Mouse (Mus musculus) forebrain, embryonic 14.5 days (tissue): ENCODE results near the gene Extl2. TPM values are rescaled to one million over a fixed set of nuclear protein-coding genes. Genes with fewer than 3 reads are reported as not detected.

Experiments used
- ATAC-seq: fragments of 200-750 bp; cut with Nextera tagmentation; 2 replicates; pipeline ENCODE4 v1.8.0; 2017; ENCODE audit warnings: mild to moderate bottlenecking, moderate library complexity
- DNase-seq: peaks from one replicate; pipeline ENCODE4 v3.0.0-alpha.2; 2015; ENCODE audit warnings: low spot score
- H3K27ac ChIP-seq: fragments of 300-500 bp; sonication (generic); 2 replicates; pipeline ENCODE4 v1.5.1; 2014; ENCODE audit warnings: low read depth, mild to moderate bottlenecking, control low read depth, low read length, moderate library complexity
- H3K27me3 ChIP-seq: fragments of 300-500 bp; sonication (generic); replicated peaks from 2 replicates; pipeline ENCODE4 v1.6.1; 2014; ENCODE audit warnings: low read length, control low read depth, mixed read lengths; ENCODE audit not compliant: control insufficient read depth, insufficient read depth
- H3K36me3 ChIP-seq: fragments of 300-500 bp; sonication (generic); 2 replicates; pipeline ENCODE4 v1.6.1; 2014; ENCODE audit warnings: low read length, control low read depth; ENCODE audit not compliant: control insufficient read depth, insufficient read depth
- H3K4me1 ChIP-seq: fragments of 300-500 bp; sonication (generic); 2 replicates; pipeline ENCODE4 v1.6.1; 2014; ENCODE audit warnings: antibody characterized with exemption, low read length, control low read depth; ENCODE audit not compliant: control insufficient read depth, insufficient read depth
- H3K4me2 ChIP-seq: fragments of 300-500 bp; sonication (generic); 2 replicates; pipeline ENCODE4 v1.6.1; 2014; ENCODE audit warnings: mild to moderate bottlenecking, control low read depth, low read length
- H3K4me3 ChIP-seq: fragments of 300-500 bp; sonication (generic); 2 replicates; pipeline ENCODE4 v1.5.1; 2014; ENCODE audit warnings: low read depth, low read length, control low read depth
- H3K9ac ChIP-seq: fragments of 300-500 bp; sonication (generic); 2 replicates; pipeline ENCODE4 v1.6.1; 2014; ENCODE audit warnings: mild to moderate bottlenecking, low read length, control low read depth, moderate library complexity
- H3K9me3 ChIP-seq: fragments of 300-500 bp; sonication (generic); replicated peaks from 2 replicates; pipeline ENCODE4 v1.6.1; 2016; ENCODE audit warnings: low read length, control low read depth, mixed read lengths; ENCODE audit not compliant: control insufficient read depth
- whole genome bisulfite sequencing: fragments of 180-500 bp; shearing (Covaris S2); extraction: QIAGEN DNeasy Blood & Tissue Kit; methylation state at CpG from one replicate; pipeline ENCODE4 v1.1.7; 2014; 5-methylcytosine and 5-hydroxymethylcytosine counted together
- polyA plus RNA-seq: library from polyadenylated mRNA; unstranded; fragments of >200 nt; fragmentation: Nextera tagmentation; extraction: Ambion mirVana; gene quantifications from 2 replicates; pipeline ENCODE4 v1.2.1, GENCODE M21; 2014

Gene Extl2
- polyA plus RNA-seq, 1 experiment from 2014 or later = 29.9 TPM

DNA sequence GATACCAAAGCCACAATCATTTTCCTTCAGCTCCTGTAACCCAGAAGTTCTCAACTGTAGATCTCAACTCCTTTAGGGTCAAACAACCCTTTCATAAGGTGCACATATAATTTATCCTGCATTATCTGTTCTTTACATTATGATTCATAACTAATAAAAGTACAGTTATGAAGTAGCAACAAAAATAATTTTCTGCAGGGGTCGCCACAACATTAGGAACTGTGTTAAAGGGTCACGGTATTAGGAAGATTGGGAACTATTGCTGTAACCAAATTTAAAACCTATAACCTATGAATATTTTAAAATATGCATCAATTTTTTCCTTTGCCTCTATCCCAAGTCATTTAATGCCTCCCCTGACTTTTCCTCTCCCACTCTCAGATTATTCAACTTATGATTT lies 38.7 kb downstream of the Extl2 start:
- Histone ChIP-seq H3K27me3 (no peaks in the 10 kb centered on the region), H3K4me2 (no peak overlapping the region), H3K27ac (no peak overlapping the region), H3K9me3 (no peaks in the 10 kb centered on the region), H3K36me3 (no peaks in the 10 kb centered on the region), H3K4me1 (0 out of 2 replicates have a peak, but pooled peaks cover 3% of the 10 kb centered on the region), H3K4me3 (no peak overlapping the region), H3K9ac (no peak overlapping the region)
- no peak for ATAC-seq
- no peak for DNase-seq
- 90% methylated on average over 2 of the region's 2 CpGs for WGBS

DNA sequence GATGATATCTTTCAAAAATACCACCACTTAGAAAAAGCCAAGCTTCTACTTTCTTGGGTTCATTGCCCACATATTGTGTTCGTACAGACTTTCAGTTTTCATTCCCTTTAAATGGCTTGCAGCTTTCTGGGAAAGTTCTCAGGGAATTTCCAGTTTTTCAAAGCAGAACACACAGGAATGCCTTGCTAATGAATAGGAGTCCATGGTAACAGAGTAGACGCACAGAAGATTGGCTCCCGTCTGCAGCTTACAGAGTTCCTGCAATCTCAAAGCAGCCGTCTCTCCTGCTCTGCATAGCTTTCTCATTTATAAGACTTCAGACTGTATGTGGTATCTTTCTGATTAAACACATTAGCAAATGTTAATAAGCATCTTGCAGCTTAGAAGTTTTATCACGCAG lies 39.8 kb downstream of the Extl2 start:
- DNase-seq = peak; percentile 73
- H3K36me3 ChIP-seq = no peaks in the 10 kb centered on the region
- no peaks in the 10 kb centered on the region for H3K27me3 ChIP-seq
- peak; percentile 74 for ATAC-seq
- no peak overlapping the region for H3K4me2 ChIP-seq
- H3K4me3 ChIP-seq = no peak overlapping the region
- 15% methylated on average over 5 of the region's 5 CpGs for WGBS
- H3K27ac ChIP-seq = no peak overlapping the region
- no peaks in the 10 kb centered on the region for H3K9me3 ChIP-seq
- no peak overlapping the region for H3K9ac ChIP-seq
- H3K4me1 ChIP-seq = 0 out of 2 replicates have a peak, but pooled peaks cover 3% of the 10 kb centered on the region

DNA sequence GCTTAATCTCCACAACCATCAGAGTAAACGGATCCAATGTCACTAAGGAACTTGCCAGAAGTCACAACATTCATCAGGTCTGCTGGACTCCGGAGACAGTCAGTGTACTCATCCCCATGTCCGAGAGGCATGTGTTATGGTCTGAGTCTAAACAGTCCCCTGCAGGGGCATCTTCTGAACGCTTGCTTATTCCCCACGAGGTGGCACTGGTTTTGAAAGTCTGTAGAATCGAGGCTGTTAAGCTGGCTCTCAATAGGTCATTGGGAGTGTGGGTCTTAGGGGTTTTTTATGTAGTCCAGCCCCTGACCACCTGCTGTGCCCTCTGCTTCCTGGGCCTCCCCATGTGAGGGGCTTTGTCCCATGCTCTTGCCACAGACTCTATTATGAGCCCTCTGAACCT lies 49.8 kb downstream of the Extl2 start:
- Histone ChIP-seq H3K9ac (no peak overlapping the region), H3K4me2 (no peak overlapping the region), H3K9me3 (no peaks in the 10 kb centered on the region), H3K4me1 (no peaks in the 10 kb centered on the region), H3K36me3 (no peaks in the 10 kb centered on the region), H3K27ac (no peak overlapping the region), H3K4me3 (no peak overlapping the region), H3K27me3 (no peaks in the 10 kb centered on the region)
- no peak for DNase-seq
- no peak for ATAC-seq
- 43% methylated on average over 6 of the region's 6 CpGs for WGBS

DNA sequence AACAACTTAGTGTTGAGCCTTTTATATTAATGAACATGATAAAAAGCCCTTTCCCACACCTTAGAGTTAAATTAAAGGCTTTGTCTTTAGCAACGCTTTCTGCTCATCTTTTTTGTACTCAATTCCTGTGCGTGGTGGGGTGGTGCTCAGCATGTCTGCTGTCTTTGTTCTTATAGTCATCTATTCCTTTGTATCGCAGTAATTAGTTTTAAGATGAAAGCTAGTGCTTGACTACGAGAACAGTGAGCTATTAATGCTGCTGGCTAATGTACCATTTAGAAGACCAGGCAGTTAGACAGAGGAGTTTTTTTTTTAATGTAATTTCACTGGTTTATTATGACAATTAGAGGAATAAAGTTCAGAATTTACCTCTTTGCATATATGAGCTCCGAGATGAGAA lies 53.1 kb downstream of the Extl2 start:
- Histone ChIP-seq H3K27me3 (no peaks in the 10 kb centered on the region), H3K27ac (no peak overlapping the region), H3K4me2 (no peak overlapping the region), H3K9ac (no peak overlapping the region), H3K9me3 (no peaks in the 10 kb centered on the region), H3K4me1 (no peaks in the 10 kb centered on the region), H3K36me3 (no peaks in the 10 kb centered on the region), H3K4me3 (no peak overlapping the region)
- ATAC-seq (no peak), DNase-seq (peak; percentile 36)
- WGBS = 29% methylated on average over 5 of the region's 5 CpGs

DNA sequence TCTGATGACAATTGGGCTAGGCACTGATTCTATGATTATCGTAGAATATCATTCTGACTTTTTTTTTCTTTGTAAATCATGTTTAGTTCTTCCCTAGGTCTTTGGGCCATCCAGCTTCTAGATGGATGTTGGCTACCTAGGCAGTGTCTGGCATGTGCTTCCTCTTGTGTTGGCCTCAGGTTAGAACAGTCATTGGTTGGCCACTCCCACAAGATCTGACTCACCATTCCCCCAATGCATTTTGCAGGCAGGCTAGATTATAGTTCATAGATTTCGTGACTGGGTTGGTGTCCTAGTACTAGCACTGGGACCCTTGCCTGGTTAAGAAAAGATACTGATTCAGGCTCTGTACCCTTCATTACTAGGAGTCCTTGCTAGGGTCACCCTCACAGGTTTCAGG lies 54.9 kb downstream of the Extl2 start:
- H3K27ac ChIP-seq = no peak overlapping the region
- no peaks in the 10 kb centered on the region for H3K27me3 ChIP-seq
- WGBS = 95% methylated on average over 2 of the region's 2 CpGs

DNA sequence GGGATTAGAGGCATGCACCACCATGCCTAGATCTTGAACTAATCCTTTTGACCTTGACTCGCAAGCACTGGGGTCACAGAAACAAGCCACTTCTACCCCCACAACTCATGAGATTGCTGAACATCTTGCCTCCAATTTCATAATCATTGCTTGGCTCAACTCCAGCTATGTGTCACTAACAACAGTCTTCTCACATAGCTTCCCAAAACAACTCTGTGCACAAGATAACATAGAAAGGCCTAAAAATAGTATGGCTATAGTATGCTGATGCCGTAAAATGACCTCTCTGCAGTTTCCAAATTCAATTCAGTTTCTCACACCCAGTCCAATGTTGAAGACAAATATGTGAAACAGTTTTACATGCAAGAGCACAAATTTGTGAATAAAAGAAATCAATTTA lies 65.3 kb downstream of the Extl2 start:
- no peaks in the 10 kb centered on the region for H3K36me3 ChIP-seq
- DNase-seq = peak; percentile 9
- 87% methylated on average over 2 of the region's 2 CpGs for WGBS
- ATAC-seq = no peak
- H3K27me3 ChIP-seq = no peaks in the 10 kb centered on the region
- no peak overlapping the region for H3K4me2 ChIP-seq
- H3K4me3 ChIP-seq = no peak overlapping the region
- H3K4me1 ChIP-seq = no peaks in the 10 kb centered on the region
- H3K27ac ChIP-seq = no peak overlapping the region
- no peaks in the 10 kb centered on the region for H3K9me3 ChIP-seq
- H3K9ac ChIP-seq = no peak overlapping the region

More for the DNA sequence above, 54.9 kb downstream of the Extl2 start:
- no peak for ATAC-seq
- Histone ChIP-seq H3K36me3 (no peaks in the 10 kb centered on the region), H3K4me3 (no peak overlapping the region), H3K4me1 (no peaks in the 10 kb centered on the region), H3K4me2 (no peak overlapping the region), H3K9me3 (no peaks in the 10 kb centered on the region), H3K9ac (no peak overlapping the region)
- DNase-seq = no peak

DNA sequence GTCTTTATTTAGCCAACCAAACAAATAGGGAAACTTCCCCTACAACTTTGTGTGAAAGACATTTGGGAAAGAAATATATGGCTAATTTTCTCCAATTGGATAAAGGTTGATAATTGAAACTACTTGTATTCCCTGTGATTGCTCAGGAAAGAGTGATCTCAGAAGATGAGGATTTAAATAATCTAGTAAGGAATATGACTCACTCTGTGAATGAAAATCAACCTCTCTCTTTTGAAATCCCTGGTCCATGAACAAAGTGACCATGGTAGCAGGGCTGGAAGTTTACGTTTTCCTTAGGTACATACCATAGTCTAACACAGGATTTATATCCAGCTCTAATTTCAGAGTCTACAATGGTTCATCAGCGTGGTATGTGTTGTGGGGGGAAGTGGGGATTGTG lies 69.5 kb downstream of the Extl2 start:
- H3K4me1 ChIP-seq = no peaks in the 10 kb centered on the region
- H3K9ac ChIP-seq = no peak overlapping the region
- H3K27ac ChIP-seq = no peak overlapping the region
- no peaks in the 10 kb centered on the region for H3K36me3 ChIP-seq
- no peak overlapping the region for H3K4me3 ChIP-seq
- H3K4me2 ChIP-seq = no peak overlapping the region
- DNase-seq (no peak), ATAC-seq (no peak)
- H3K27me3 ChIP-seq = no peaks in the 10 kb centered on the region
- H3K9me3 ChIP-seq = no peaks in the 10 kb centered on the region
- 79% methylated on average over 2 of the region's 2 CpGs for WGBS

DNA sequence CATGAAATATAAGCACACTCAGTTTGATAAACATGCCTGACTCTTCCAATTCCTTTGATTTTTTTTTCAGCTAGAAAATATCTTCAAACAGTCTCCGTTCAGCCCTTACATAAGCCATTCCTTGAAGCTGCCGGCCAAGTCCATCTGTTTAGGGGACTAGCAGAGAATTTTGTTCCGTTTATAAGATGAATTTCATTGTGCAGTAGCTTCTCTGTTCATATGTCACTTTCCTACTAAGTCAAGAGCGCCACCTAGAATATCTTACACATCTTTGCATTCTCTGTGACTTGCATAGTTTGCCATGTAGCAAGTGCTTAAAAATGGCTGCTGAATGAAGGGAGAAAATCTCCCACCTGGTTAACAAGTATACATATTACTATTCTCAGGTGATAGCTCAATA lies 71.2 kb downstream of the Extl2 start:
- Histone ChIP-seq H3K4me2 (no peak overlapping the region), H3K27me3 (no peaks in the 10 kb centered on the region), H3K9ac (no peak overlapping the region), H3K4me3 (no peak overlapping the region), H3K36me3 (no peaks in the 10 kb centered on the region), H3K9me3 (no peaks in the 10 kb centered on the region), H3K27ac (no peak overlapping the region), H3K4me1 (no peaks in the 10 kb centered on the region)
- WGBS = 75% methylated on average over 4 of the region's 4 CpGs
- ATAC-seq (no peak), DNase-seq (peak; percentile 35)
